Comparison of ENCODE assay signal across 7 mouse cellular contexts in the genomic region with DNA sequence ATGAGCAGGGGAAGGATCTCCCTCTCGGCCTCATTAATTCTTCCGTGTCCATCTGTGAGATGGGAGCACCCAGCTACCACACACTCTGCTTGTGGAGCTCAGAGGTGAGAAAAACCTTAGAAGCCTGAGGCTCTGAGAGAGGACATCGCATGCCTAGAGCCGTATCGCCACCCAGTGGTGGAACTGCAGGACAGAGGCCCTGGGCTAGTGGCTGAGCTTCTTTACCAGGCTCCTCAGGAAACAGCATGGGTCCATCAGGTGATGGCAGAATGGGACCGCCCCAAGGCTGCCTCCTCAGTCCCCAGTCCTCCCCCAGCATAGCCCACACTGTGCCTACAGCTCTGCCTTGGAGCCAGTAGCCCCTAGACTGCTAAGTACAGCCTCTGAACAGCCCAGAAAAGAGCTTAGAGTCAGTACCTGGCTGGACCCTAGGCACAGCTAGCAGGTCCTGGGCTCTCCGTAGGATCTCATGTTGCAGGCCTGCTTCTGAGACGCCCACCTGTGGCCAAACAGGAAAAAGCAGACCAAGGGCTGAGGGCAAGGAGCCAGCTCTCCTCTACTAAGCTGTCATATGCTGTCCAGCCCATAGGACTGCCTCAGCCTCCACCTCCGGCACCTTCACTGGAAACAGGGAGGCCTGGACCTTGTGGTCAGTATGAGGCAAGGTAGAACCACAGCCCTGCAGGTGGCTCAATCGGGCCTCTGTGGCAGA. TPM values are rescaled to one million over a fixed set of nuclear protein-coding genes. Genes with fewer than 3 reads are reported as not detected.
A peak's percentile ranks its signal among the peaks of the same experiment; 100 is the strongest.
DNase-seq lines count a peak whose midpoint lies in the region; ATAC-seq lines count a peak whose summit lies in the region.

No protein-coding gene starts in this region.

- ATAC-seq in megakaryocyte-erythroid progenitor cell, adult 5-6 weeks (replicated peaks; ENCODE audit: low FRiP score, low TSS enrichment, poor library complexity, severe bottlenecking): peak; percentile 75

- intact Hi-C loops in left cerebral cortex, postnatal 10 days (cut with DNase I): no loop called here

- peak; percentile 69 for DNase-seq in WW6 (ENCODE audit: low read depth, low spot score)
- peak; percentile 85 to 91 for DNase-seq in cerebellum, postnatal 25 days
- DNase-seq in gastrocnemius, adult 8-10 months (ENCODE audit: low spot score in 2 of 2): peak; percentile 54 to 60
- DNase-seq in induced T-regulatory cell, adult 2 months (ENCODE audit: low read depth): peak; percentile 78
- DNase-seq in left cerebral cortex, postnatal 10 days (ENCODE audit: extremely low spot score in 1 of 2, low spot score in 2 of 2): peak; percentile 70 to 87
- peak; percentile 49 for DNase-seq in skeletal muscle tissue, adult 2 months (ENCODE audit: low read depth, low spot score)

RNA-seq across cellular contexts. Expression of a gene that starts 33.0 kb away (rescaled TPM):
- 100 to 1,000 TPM in 2 of 4 experiments, 10 to 100 TPM in 2; 77.4 to 121 (median 96.8) TPM for total RNA-seq in gastrocnemius, adult 8-10 months (2022)
- 100 to 1,000 TPM; 145 to 166 TPM for total RNA-seq in left cerebral cortex, postnatal 10 days (2021)
- 3,260 and 3,361 TPM in 2 replicates for total RNA-seq in megakaryocyte-erythroid progenitor cell, adult 5-6 weeks (2014; fragmentation: Nextera tagmentation)
- total RNA-seq in megakaryocyte-erythroid progenitor cell, adult 5-6 weeks (2017): 3,030 and 3,103 TPM in 2 replicates

RNA-seq across cellular contexts. Expression of a gene that starts 33.0 kb away (rescaled TPM):
- total RNA-seq in gastrocnemius, adult 8-10 months (2022): 10 to 100 TPM; 10.1 to 14.6 (median 11.8) TPM
- 10 to 100 TPM; 36.3 to 38.9 TPM for total RNA-seq in left cerebral cortex, postnatal 10 days (2021)
- total RNA-seq in megakaryocyte-erythroid progenitor cell, adult 5-6 weeks (2014; fragmentation: Nextera tagmentation): 5.1 and 12.6 TPM in 2 replicates
- total RNA-seq in megakaryocyte-erythroid progenitor cell, adult 5-6 weeks (2017): 6.3 and 7.9 TPM in 2 replicates

RNA-seq across cellular contexts. Expression of a gene that starts 52.5 kb away (rescaled TPM):
- total RNA-seq in gastrocnemius, adult 8-10 months (2022): 1 to 10 TPM; 3.8 to 6.3 (median 5.4) TPM
- 10 to 100 TPM; 26.0 to 26.6 TPM for total RNA-seq in left cerebral cortex, postnatal 10 days (2021)
- total RNA-seq in megakaryocyte-erythroid progenitor cell, adult 5-6 weeks (2014; fragmentation: Nextera tagmentation): 9.0 and 16.3 TPM in 2 replicates
- total RNA-seq in megakaryocyte-erythroid progenitor cell, adult 5-6 weeks (2017): 13.8 TPM in 2 replicates

RNA-seq across cellular contexts. Expression of a gene that starts 53.5 kb away (rescaled TPM):
- 10 to 100 TPM in 3 of 4 experiments, 1 to 10 TPM in 1; 9.6 to 12.7 (median 10.2) TPM for total RNA-seq in gastrocnemius, adult 8-10 months (2022)
- total RNA-seq in left cerebral cortex, postnatal 10 days (2021): 10 to 100 TPM; 22.5 to 25.4 TPM
- total RNA-seq in megakaryocyte-erythroid progenitor cell, adult 5-6 weeks (2014; fragmentation: Nextera tagmentation): 15.5 and 27.2 TPM in 2 replicates
- 3.4 and 4.8 TPM in 2 replicates for total RNA-seq in megakaryocyte-erythroid progenitor cell, adult 5-6 weeks (2017)

Comparison
In these comparisons a context has a peak if more than half of its experiments do, and no peak if none do; other contexts are left out.
1. Peak in every context shown above with its lines: DNase-seq and ATAC-seq.
2. RNA of a gene that starts 33.0 kb away (total RNA-seq): 3,030 to 3,361 TPM in megakaryocyte-erythroid progenitor cell, adult 5-6 weeks; 145 to 166 TPM in left cerebral cortex, postnatal 10 days and 77.4 to 121 TPM in gastrocnemius, adult 8-10 months; every median in the first group is over 10 times any median in the second.